Mouse (Mus musculus) myocyte (in vitro differentiated cells): ENCODE results near the gene Med12.

Source experiments
- CEBPB ChIP-seq: IDR thresholded peaks from 2 replicates; pipeline ENCODE4 v1.6.1; 2011; ENCODE audit warnings: mild to moderate bottlenecking, moderate library complexity; ENCODE audit not compliant: poor library complexity, insufficient read depth, severe bottlenecking
- E2F4 ChIP-seq: IDR thresholded peaks from one replicate; pipeline ENCODE4 v1.6.1; 2011; ENCODE audit warnings: mild to moderate bottlenecking, control low read depth, moderate library complexity; ENCODE audit not compliant: insufficient read depth
- MAX ChIP-seq: IDR thresholded peaks from one replicate; pipeline ENCODE4 v1.6.1; 2011; ENCODE audit warnings: low read depth, mild to moderate bottlenecking, control low read depth
- MYOD1 ChIP-seq, 3 experiments: IDR thresholded peaks; one replicate each; pipeline ENCODE4 v1.6.1; 2011; ENCODE audit warnings: control low read depth in 2 of 3, low read depth in 2 of 3, mild to moderate bottlenecking in 2 of 3, moderate library complexity in 1 of 3; ENCODE audit not compliant: insufficient read length in 2 of 3, control insufficient read depth in 1 of 3
- MYOG ChIP-seq, 3 experiments: IDR thresholded peaks; one replicate each; pipeline ENCODE4 v1.6.1; 2011; ENCODE audit warnings: control low read depth in 2 of 3, low read depth in 2 of 3, mild to moderate bottlenecking in 2 of 3; ENCODE audit not compliant: insufficient read length in 2 of 3, control insufficient read depth in 1 of 3, insufficient read depth in 1 of 3
- POLR2A ChIP-seq: IDR thresholded peaks from one replicate; pipeline ENCODE4 v1.6.1; 2011; ENCODE audit warnings: low read depth, mild to moderate bottlenecking, control low read depth, moderate library complexity; ENCODE audit not compliant: insufficient read length
- POLR2AphosphoS2 ChIP-seq: IDR thresholded peaks from one replicate; pipeline ENCODE4 v1.6.1; 2011; ENCODE audit warnings: low read depth, control low read depth; ENCODE audit not compliant: insufficient read length
- SRF ChIP-seq: IDR thresholded peaks from one replicate; pipeline ENCODE4 v1.6.1; 2011; ENCODE audit warnings: low read depth; ENCODE audit not compliant: control insufficient read depth, insufficient read length
- TCF12 ChIP-seq: IDR thresholded peaks from one replicate; pipeline ENCODE4 v1.6.1; 2011; ENCODE audit warnings: mild to moderate bottlenecking, control low read depth; ENCODE audit not compliant: poor library complexity, insufficient read depth, severe bottlenecking
- TCF3 ChIP-seq: IDR thresholded peaks from one replicate; pipeline ENCODE4 v1.6.1; 2011; ENCODE audit warnings: low read depth, control low read depth; ENCODE audit not compliant: insufficient read length
- USF1 ChIP-seq: IDR thresholded peaks from one replicate; pipeline ENCODE4 v1.6.1; 2011; ENCODE audit warnings: low read depth, mild to moderate bottlenecking, control low read depth, moderate library complexity

- TF ChIP-seq POLR2A (no peak), CEBPB (no peak), USF1 (no peak), POLR2AphosphoS2 (no peak), MYOD1 (IDR thresholded peaks at IDR 0.05; ENCODE audit: control insufficient read depth in 1 of 3, insufficient read length in 2 of 3, low read depth in 2 of 3) (no peak), MAX (no peak), E2F4 (no peak), TCF12 (no peak), SRF (no peak), MYOG (IDR thresholded peaks at IDR 0.05; ENCODE audit: control insufficient read depth in 1 of 3, insufficient read depth in 1 of 3, insufficient read length in 2 of 3, low read depth in 2 of 3) (no peak), TCF3 (no peak)
Measured at GRCm38 (mm10) chrX:101290111-101290510, 16.3 kb downstream of the Med12 start.
